Mouse (Mus musculus) cerebellum, adult 2 months (tissue): ENCODE results near the gene Miga1.

Source experiments
- CTCF ChIP-seq: fragments of 200-500 bp; IDR thresholded peaks from 2 replicates; pipeline ENCODE4 v1.5.1; 2011; ENCODE audit warnings: low read depth, mild to moderate bottlenecking, control low read depth, low read length, moderate library complexity, borderline replicate concordance; ENCODE audit not compliant: insufficient read depth
- POLR2A ChIP-seq: fragments of 200-500 bp; IDR thresholded peaks from 2 replicates; pipeline ENCODE4 v1.6.1; 2011; ENCODE audit warnings: low read length, control low read depth, borderline replicate concordance; ENCODE audit not compliant: insufficient read depth

DNA sequence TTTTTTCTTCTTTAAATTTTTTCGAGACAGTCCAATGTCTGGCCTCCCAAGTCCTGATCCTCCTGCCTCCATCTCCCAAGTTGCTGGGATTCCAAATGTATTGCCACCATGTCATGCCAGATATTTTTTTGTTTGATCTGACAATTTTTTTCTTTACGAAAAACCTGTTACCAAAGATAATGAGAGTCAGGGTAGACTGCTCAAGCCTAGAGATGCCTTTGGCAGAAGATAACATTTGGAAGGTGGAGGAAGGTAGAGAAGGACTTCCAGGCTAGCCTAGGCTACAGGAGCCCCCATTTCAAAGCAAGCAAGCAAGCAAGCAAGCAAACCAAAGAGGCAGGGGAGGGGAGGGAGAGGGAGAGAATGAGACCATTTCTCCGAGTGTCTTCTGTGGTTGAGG, 7.0 kb upstream of the Miga1 start:
- TF ChIP-seq POLR2A: no peak
- TF ChIP-seq CTCF: no peak
